Mouse (Mus musculus) gastrocnemius, postnatal 36 days (tissue): ENCODE measurements around the gene 6430548M08Rik. TPM values are rescaled to one million over a fixed set of nuclear protein-coding genes. Genes with fewer than 3 reads are reported as not detected.

Experiments used
- DNase-seq, 2 experiments: peaks; one replicate each; pipeline ENCODE4 v3.0.0; 2022
- intact Hi-C: fragments of 180-260 bp; cut with DNase I; formaldehyde crosslinking; loops from one replicate; pipeline ENCODE4 v1.15.1; 2025
- total RNA-seq, 2 experiments: library from RNA; stranded (reverse); gene quantifications; 2 replicates each; pipeline ENCODE4 v1.2.3; 2021

The 6430548M08Rik gene
- total RNA-seq, 2 experiments from 2014 or later: 29.0 to 41.6 TPM

GRCm38 (mm10) chr8:120205916-120206315 is 92.0 kb downstream of the 6430548M08Rik start:
- intact Hi-C loops: no loop called here
- no peak for DNase-seq

DNA sequence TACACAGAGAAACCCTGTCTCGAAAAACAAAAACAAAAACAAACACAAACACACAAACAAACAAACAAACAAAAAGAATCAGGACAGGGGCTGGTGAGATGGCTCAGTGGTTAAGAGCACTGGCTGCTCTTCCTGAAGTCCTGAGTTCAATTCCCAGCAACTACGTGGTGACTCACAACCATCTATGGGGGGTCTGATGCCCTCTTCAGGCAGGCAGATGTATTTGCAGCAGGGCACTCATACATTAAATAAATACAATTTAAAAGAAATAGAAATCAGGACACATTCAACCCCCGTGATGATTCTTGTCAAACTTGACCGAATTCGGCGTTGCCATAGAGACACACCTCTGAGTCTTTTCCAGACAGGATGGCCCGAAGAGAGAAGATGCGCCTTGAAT is 93.4 kb downstream of the 6430548M08Rik start:
- intact Hi-C loops: no loop called here
- no peak for DNase-seq

DNA sequence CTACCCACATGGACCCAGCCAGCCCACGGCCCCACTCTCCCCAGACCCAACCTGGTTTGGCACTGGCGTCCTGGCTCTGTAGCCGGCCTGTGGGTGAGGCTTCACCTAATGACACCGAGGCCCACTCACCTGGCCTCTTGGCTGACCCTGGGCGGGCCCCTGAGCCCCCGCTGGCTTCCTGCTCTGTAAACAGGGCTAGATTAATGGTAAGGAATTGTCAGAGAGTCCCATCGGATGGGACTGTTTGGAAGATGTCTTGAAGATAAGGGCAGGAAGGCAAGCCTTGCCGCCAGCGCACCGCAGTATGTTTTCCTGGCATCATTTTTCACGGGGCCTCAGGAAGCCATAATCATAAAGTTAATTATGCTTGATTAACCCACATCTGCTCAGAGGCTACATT is 94.2 kb downstream of the 6430548M08Rik start:
- DNase-seq: no peak
- intact Hi-C loops: no loop called here

- peak in 1 of 2 experiments; percentile 53 for DNase-seq
- intact Hi-C loops: loop anchor here (5.0 kb wide), 2 partner anchors 34 to 56 kb away; partner anchors contain the start of gene Fam92b
Observed at GRCm38 (mm10) chr8:120211345-120211744, 97.4 kb downstream of the 6430548M08Rik start.

GRCm38 (mm10) chr8:120212596-120212995 is 98.6 kb downstream of the 6430548M08Rik start:
- intact Hi-C loops: loop anchor here (5.0 kb wide), 2 partner anchors 35 to 55 kb away; partner anchors contain the start of gene Fam92b
- no peak for DNase-seq

DNA sequence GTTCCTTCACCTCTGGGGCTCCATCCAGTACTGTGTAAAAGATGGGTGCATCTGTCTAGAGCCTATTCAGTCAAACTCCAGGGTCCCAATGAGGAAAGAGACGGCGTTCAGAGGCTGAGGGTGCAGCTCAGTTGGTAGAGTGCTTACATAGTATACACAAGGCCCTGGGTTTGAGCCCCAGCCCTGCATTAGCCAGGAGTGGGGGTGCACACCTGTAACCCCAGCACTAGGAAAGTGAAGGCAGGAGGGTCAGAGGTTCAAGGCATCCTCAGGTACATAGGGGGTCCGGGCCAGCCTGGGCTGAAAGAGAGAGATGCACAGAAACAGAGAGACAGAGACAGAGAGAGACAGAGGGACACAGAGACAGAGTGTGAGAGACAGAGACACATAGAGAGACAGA is 99.3 kb downstream of the 6430548M08Rik start:
- intact Hi-C loops: loop anchor here (5.0 kb wide), 2 partner anchors 36 to 54 kb away; partner anchors contain the start of gene Fam92b
- no peak for DNase-seq

GRCm38 (mm10) chr8:120213939-120214338 is 100.0 kb downstream of the 6430548M08Rik start:
- intact Hi-C loops: loop anchor here (5.0 kb wide), 2 partner anchors 37 to 53 kb away; partner anchors contain the start of gene Fam92b
- DNase-seq: peak; percentile 73 to 79

Other genes starting within 250 kb of the 6430548M08Rik start
- gene Usp10, start 203.8 kb upstream of the 6430548M08Rik start, total RNA-seq: 10 to 100 TPM; 51.0 to 57.1 TPM
- 1 to 10 TPM; 6.8 to 7.8 TPM for gene Gm20388, start 203.3 kb upstream of the 6430548M08Rik start, total RNA-seq
- gene Crispld2, start 121.7 kb upstream of the 6430548M08Rik start, total RNA-seq: 10 to 100 TPM in 1 of 2 experiments, 1 to 10 TPM in 1; 8.1 to 12.3 TPM
- gene Zdhhc7, start 12.7 kb upstream of the 6430548M08Rik start, total RNA-seq: 10 to 100 TPM; 21.9 to 28.4 TPM
- gene Fam92b, start 63.3 kb downstream of the 6430548M08Rik start, total RNA-seq: not detected
- gene Gse1, start 114.3 kb downstream of the 6430548M08Rik start, total RNA-seq: 10 to 100 TPM; 28.9 to 30.8 TPM